Mouse (Mus musculus) Patski (cell line): Measurements from ENCODE around the gene Slc38a3. TPM values are rescaled to one million over a fixed set of nuclear protein-coding genes. Genes with fewer than 3 reads are reported as not detected.
"Not testable (repeated sequence)": the region's sequence is repeated elsewhere in the genome, so short reads cannot be mapped to it uniquely, and the experiment has no call there.

Experiments
- ATAC-seq: fragments of 100-300 bp; one replicate; pipeline ENCODE4 v1.8.0; 2021
- CTCF ChIA-PET: fragments of 350-600 bp; sonication (Branson Sonifier 250); formaldehyde crosslinking; loops from one replicate; lab custom pipeline; 2022; ENCODE audit warnings: inconsistent platforms; lab: Charles Lee
- POLR2A ChIA-PET: fragments of 350-600 bp; sonication (Branson Sonifier 250); formaldehyde crosslinking; loops from one replicate; lab custom pipeline; 2022; ENCODE audit warnings: antibody characterized with exemption, inconsistent platforms; lab: Charles Lee
- DNase-seq: peaks from one replicate; pipeline ENCODE4 v3.0.0-alpha.2; 2011; ENCODE audit warnings: low read depth, low spot score
- H3K27me3 ChIP-seq: fragments of 371-371 bp; one replicate; pipeline ENCODE4 v1.5.1; 2021
- CTCF ChIP-seq: fragments of 100-300 bp; IDR thresholded peaks from one replicate; pipeline ENCODE4 v1.5.1; 2021
- in situ Hi-C: fragments of 300-500 bp; cut with MboI; formaldehyde crosslinking; loops from 3 replicates; pipeline ENCODE4 v1.11.1; 2018; ENCODE audit warnings: low pct_unique_long_range_greater_than_20kb, mixed read lengths
- polyA plus RNA-seq: library from polyadenylated mRNA; unstranded; gene quantifications from one replicate; pipeline ENCODE4 v1.2.3, GENCODE M21; 2021

Slc38a3 gene
- polyA plus RNA-seq, 1 experiment from 2014 or later: 0.13 TPM

- TF ChIP-seq CTCF: no peak
- no peaks in the 10 kb centered on the region for H3K27me3 ChIP-seq
- CTCF ChIA-PET: interaction anchor here (2.0 kb wide), 1 partner anchor 53 kb away, joined by 12 read pairs; no protein-coding TSS in a partner anchor
- POLR2A ChIA-PET: no interaction called here
- ATAC-seq: peak; percentile 25
- DNase-seq: no peak
- in situ Hi-C loops: loop anchor here (5.0 kb wide), 1 partner anchor 52 kb away; no protein-coding TSS in a partner anchor
Observed at GRCm38 (mm10) chr9:107685231-107685981, 16.1 kb upstream of the Slc38a3 start.

GRCm38 (mm10) chr9:107682405-107682804, 13.1 kb upstream of the Slc38a3 start:
- in situ Hi-C loops: no loop called here
- no peak for TF ChIP-seq CTCF
- POLR2A ChIA-PET: interaction anchor here (1.5 kb wide), 1 partner anchor 16 kb away, joined by 3 read pairs; no protein-coding TSS in a partner anchor
- ATAC-seq (no peak), DNase-seq (no peak)
- CTCF ChIA-PET: interaction anchor here (2.0 to 2.2 kb wide), 2 partner anchors 37 to 55 kb away, joined by 5 to 10 read pairs; no protein-coding TSS in a partner anchor
- no peaks in the 10 kb centered on the region for H3K27me3 ChIP-seq

DNA sequence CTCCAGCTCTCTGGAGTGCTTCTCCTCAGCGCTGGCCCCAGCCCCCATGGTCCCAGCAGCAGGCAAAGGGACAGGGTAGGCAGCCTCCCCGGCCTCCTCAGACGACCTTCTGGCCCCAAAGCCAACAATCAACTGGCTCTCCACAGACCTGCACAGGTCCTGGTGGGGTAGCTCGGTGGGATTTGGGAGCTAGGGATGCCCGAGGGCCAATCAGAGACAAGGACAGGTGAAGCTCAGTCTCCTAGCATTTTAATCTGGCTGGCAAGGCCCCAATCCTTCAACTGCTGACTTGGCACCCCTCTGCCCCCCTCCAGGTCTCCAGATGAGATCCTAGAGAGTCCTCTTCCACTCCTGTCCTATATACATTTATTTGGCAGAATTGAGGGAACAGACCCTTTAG, 10.2 kb upstream of the Slc38a3 start, which contains the start of gene Gnat1:
Gnat1 (minus strand) TSS at position 212 of the 400 bp plus-strand sequence.
- DNase-seq: no peak
- no peaks in the 10 kb centered on the region for H3K27me3 ChIP-seq
- TF ChIP-seq CTCF: no peak
- CTCF ChIA-PET: interaction anchor here (1.0 to 2.3 kb wide), 3 partner anchors 33 to 59 kb away, joined by 5 to 15 read pairs (median 8); no protein-coding TSS in a partner anchor
- POLR2A ChIA-PET: interaction anchor here (1.1 kb wide), 1 partner anchor 59 kb away, joined by 3 read pairs; no protein-coding TSS in a partner anchor
- no peak for ATAC-seq
- in situ Hi-C loops: loop anchor here (5.0 kb wide), 2 partner anchors 37 to 72 kb away; partner anchors contain the start of gene Sema3b

GRCm38 (mm10) chr9:107678861-107679260, 9.5 kb upstream of the Slc38a3 start:
- in situ Hi-C loops: loop anchor here (5.0 kb wide), 2 partner anchors 37 to 72 kb away; partner anchors contain the start of gene Sema3b
- POLR2A ChIA-PET: no interaction called here
- H3K27me3 ChIP-seq: no peaks in the 10 kb centered on the region
- CTCF ChIA-PET: interaction anchor here (0.9 to 2.3 kb wide), 3 partner anchors 32 to 59 kb away, joined by 4 to 15 read pairs (median 8); no protein-coding TSS in a partner anchor
- ATAC-seq: no peak
- no peak for DNase-seq
- no peak for TF ChIP-seq CTCF

DNA sequence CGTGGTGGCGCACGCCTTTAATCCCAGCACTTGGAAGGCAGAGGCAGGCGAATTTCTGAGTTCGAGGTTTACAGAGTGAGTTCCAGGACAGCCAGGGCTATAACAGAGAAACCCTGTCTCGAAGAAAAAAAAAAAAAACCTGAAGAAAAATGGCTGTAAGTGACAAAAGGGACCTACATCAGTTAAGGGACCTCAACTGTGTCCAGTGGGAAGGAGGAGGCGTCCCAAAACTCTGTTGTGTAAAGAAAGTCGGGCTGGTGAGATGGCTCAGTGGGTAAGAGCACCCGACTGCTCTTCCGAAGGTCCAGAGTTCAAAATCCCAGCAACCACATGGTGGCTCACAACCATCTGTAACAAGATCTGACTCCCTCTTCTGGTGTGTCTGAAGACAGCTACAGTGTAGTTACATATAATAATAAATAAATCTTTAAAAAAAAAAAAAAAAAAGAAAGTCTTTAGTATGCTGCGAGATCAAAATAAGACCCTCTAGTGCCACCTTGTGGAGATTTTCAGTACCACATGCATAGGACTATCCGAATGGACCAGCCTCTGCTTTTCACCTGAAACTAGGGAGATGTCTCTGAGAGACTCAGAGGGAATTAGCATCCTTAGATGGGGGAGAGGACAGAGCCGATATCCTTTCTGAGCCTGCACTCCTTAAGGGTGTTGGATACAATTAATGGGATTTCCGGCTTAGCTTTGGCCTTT, 8.6 kb upstream of the Slc38a3 start:
- in situ Hi-C loops: loop anchor here (5.0 kb wide), 2 partner anchors 36 to 71 kb away; partner anchors contain the start of gene Sema3b
- peak; percentile 42 for DNase-seq
- not testable (repeated sequence) for H3K27me3 ChIP-seq, ATAC-seq
- POLR2A ChIA-PET: interaction anchor here (2.1 kb wide), 1 partner anchor 33 kb away, joined by 13 read pairs; no protein-coding TSS in a partner anchor
- CTCF ChIA-PET: interaction anchor here (0.6 to 5.2 kb wide), 6 partner anchors 31 to 68 kb away, joined by 3 to 61 read pairs (median 7); no protein-coding TSS in a partner anchor

DNA sequence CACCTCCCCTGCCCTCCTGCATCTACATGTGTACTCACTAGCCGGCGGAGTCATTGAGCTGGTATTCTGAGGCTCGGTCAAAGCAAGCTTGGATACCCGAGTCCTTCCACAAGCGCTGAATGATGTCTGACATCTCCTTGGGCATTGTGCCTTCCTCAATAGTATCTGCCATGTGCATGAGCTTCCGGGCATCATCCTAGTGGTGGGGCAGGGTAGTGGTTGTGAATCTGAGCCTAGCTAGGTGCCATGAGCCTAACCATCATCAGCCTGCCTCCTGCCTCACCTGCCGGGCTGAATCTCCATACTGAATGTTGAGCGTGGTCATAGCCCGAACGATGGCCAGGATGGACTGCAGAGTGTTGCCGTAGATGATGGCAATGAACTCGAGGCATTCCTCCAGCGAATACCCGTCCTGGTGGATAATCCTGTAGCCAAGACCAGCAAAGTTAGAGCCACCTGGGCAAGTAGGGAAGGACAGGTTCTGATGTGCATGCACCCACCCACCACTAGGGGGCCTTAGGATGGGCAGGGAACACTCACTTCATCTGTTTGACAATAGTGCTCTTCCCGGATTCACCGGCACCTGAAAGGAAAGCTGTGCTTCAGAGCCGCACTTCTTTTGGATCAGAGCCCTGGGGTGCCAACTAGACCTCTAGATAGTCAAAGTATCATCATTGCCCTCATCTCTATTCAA, 7.9 kb upstream of the Slc38a3 start:
- no peak for DNase-seq
- ChIA-PET CTCF (interaction anchor here (0.6 to 5.2 kb wide), 9 partner anchors 16 to 69 kb away, joined by 3 to 61 read pairs (median 3); no protein-coding TSS in a partner anchor), POLR2A (interaction anchor here (0.7 to 2.1 kb wide), 3 partner anchors 32 to 79 kb away, joined by 3 to 13 read pairs (median 3); no protein-coding TSS in a partner anchor)
- ATAC-seq: no peak
- in situ Hi-C loops: loop anchor here (5.0 kb wide), 2 partner anchors 35 to 70 kb away; partner anchors contain the start of gene Sema3b
- no peaks in the 10 kb centered on the region for H3K27me3 ChIP-seq
- no peak for TF ChIP-seq CTCF

GRCm38 (mm10) chr9:107676302-107676701, 7.0 kb upstream of the Slc38a3 start:
- DNase-seq (no peak), ATAC-seq (no peak)
- no peaks in the 10 kb centered on the region for H3K27me3 ChIP-seq
- no peak for TF ChIP-seq CTCF
- in situ Hi-C loops: loop anchor here (5.0 kb wide), 2 partner anchors 34 to 69 kb away; partner anchors contain the start of gene Sema3b
- CTCF ChIA-PET: interaction anchor here (1.0 to 5.2 kb wide), 11 partner anchors 14 to 70 kb away, joined by 3 to 61 read pairs (median 5); no protein-coding TSS in a partner anchor
- POLR2A ChIA-PET: interaction anchor here (0.6 to 2.1 kb wide), 3 partner anchors 12 to 78 kb away, joined by 3 to 13 read pairs (median 5); no protein-coding TSS in a partner anchor

DNA sequence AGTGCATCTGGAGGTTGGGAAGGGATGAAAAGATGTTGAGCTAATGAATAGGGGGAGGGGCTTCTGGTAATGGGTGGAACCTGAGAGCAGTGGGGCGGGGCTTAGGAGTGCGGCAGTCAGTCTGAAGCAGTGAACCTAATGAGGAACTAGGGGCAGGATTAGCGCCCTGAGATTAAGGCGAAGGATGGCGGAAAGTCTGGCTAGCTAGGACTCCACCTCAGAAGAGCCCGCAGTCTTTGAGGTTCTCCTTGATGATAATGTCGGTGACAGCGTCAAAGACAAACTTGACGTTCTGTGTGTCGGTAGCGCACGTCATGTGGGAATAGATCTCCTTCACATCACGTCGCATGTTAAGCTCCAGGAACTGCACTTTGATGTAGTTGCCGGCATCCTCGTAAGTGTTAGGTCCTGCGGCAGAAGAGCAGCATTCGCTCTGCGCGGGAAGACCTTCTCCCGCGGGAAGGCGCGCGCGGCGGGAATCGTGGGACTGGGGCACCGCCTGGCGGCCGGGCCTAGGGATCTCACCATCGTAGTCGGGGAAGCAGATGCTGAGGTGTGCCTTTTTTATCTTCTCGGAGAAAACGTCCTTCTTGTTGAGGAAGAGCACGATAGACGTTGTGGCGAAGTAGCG, 6.5 kb upstream of the Slc38a3 start:
- DNase-seq (no peak), ATAC-seq (no peak)
- in situ Hi-C loops: loop anchor here (5.0 kb wide), 2 partner anchors 33 to 68 kb away; partner anchors contain the start of gene Sema3b
- ChIA-PET CTCF (interaction anchor here (1.1 to 5.2 kb wide), 8 partner anchors 13 to 71 kb away, joined by 3 to 61 read pairs (median 4); no protein-coding TSS in a partner anchor), POLR2A (interaction anchor here (0.6 to 2.1 kb wide), 2 partner anchors 11 to 31 kb away, joined by 5 to 13 read pairs; no protein-coding TSS in a partner anchor)
- no peaks in the 10 kb centered on the region for H3K27me3 ChIP-seq
- no peak for TF ChIP-seq CTCF
